Mouse (Mus musculus): ENCODE measurements around the gene Tbx1. TPM values are rescaled to one million over a fixed set of nuclear protein-coding genes. Genes with fewer than 3 reads are reported as not detected.

Gene Tbx1
- polyA plus RNA-seq, 1 experiment from 2014 or later = 0.47 TPM

GRCm38 (mm10) chr16:18580389-18580788, 10.1 kb downstream of the Tbx1 start:
- no peak overlapping the region for H3K27ac ChIP-seq (ENCODE audit: low read length)
- no peaks in the 10 kb centered on the region for H3K36me3 ChIP-seq (ENCODE audit: control insufficient read depth, insufficient read depth)
- peaks cover 65% of the 10 kb centered on the region for H3K27me3 ChIP-seq (ENCODE audit: control insufficient read depth, insufficient read depth, low read length)
- no peak overlapping the region for H3K4me2 ChIP-seq (ENCODE audit: low read depth, low read length)
- no peaks in the 10 kb centered on the region for H3K9me3 ChIP-seq (replicated peaks; ENCODE audit: control insufficient read depth, low read length)
- peaks cover 13% of the 10 kb centered on the region for H3K4me1 ChIP-seq (ENCODE audit: control insufficient read depth, insufficient read depth, low read length)
- 22% methylated on average over 2 of the region's 2 CpGs for WGBS
- ATAC-seq (replicated peaks; ENCODE audit: extremely low read depth, insufficient read depth, low FRiP score) = no peak
- no peak overlapping the region for H3K9ac ChIP-seq (ENCODE audit: low read length)
- no peak overlapping the region for H3K4me3 ChIP-seq (ENCODE audit: low read length)

- H3K4me1 ChIP-seq (ENCODE audit: control insufficient read depth, insufficient read depth, low read length) = peaks cover 13% of the 10 kb centered on the region
- no peak overlapping the region for H3K27ac ChIP-seq (ENCODE audit: low read length)
- no peaks in the 10 kb centered on the region for H3K36me3 ChIP-seq (ENCODE audit: control insufficient read depth, insufficient read depth)
- no peaks in the 10 kb centered on the region for H3K9me3 ChIP-seq (replicated peaks; ENCODE audit: control insufficient read depth, low read length)
- WGBS = 37% methylated on average over 5 of the region's 5 CpGs
- no peak overlapping the region for H3K4me2 ChIP-seq (ENCODE audit: low read depth, low read length)
- no peak overlapping the region for H3K4me3 ChIP-seq (ENCODE audit: low read length)
- peaks cover 38% of the 10 kb centered on the region for H3K27me3 ChIP-seq (ENCODE audit: control insufficient read depth, insufficient read depth, low read length)
- no peak for ATAC-seq (replicated peaks; ENCODE audit: extremely low read depth, insufficient read depth, low FRiP score)
- no peak overlapping the region for H3K9ac ChIP-seq (ENCODE audit: low read length)
These were observed 12.8 kb downstream of the Tbx1 start for GRCm38 (mm10) chr16:18577599-18578160.

GRCm38 (mm10) chr16:18577071-18577470, 13.4 kb downstream of the Tbx1 start:
- H3K27ac ChIP-seq (ENCODE audit: low read length) = no peak overlapping the region
- ATAC-seq (replicated peaks; ENCODE audit: extremely low read depth, insufficient read depth, low FRiP score) = no peak
- H3K27me3 ChIP-seq (ENCODE audit: control insufficient read depth, insufficient read depth, low read length) = peaks cover 32% of the 10 kb centered on the region
- H3K4me1 ChIP-seq (ENCODE audit: control insufficient read depth, insufficient read depth, low read length) = peaks cover 10% of the 10 kb centered on the region
- 36% methylated on average over 3 of the region's 3 CpGs for WGBS
- H3K36me3 ChIP-seq (ENCODE audit: control insufficient read depth, insufficient read depth) = no peaks in the 10 kb centered on the region
- no peak overlapping the region for H3K4me2 ChIP-seq (ENCODE audit: low read depth, low read length)
- no peak overlapping the region for H3K9ac ChIP-seq (ENCODE audit: low read length)
- no peaks in the 10 kb centered on the region for H3K9me3 ChIP-seq (replicated peaks; ENCODE audit: control insufficient read depth, low read length)
- no peak overlapping the region for H3K4me3 ChIP-seq (ENCODE audit: low read length)

GRCm38 (mm10) chr16:18574196-18574595, 16.3 kb downstream of the Tbx1 start:
- H3K9ac ChIP-seq (ENCODE audit: low read length) = no peak overlapping the region
- WGBS = 69% methylated on average over 8 of the region's 8 CpGs
- no peaks in the 10 kb centered on the region for H3K36me3 ChIP-seq (ENCODE audit: control insufficient read depth, insufficient read depth)
- H3K4me1 ChIP-seq (ENCODE audit: control insufficient read depth, insufficient read depth, low read length) = no peaks in the 10 kb centered on the region
- ATAC-seq (replicated peaks; ENCODE audit: extremely low read depth, insufficient read depth, low FRiP score) = no peak
- no peak overlapping the region for H3K4me2 ChIP-seq (ENCODE audit: low read depth, low read length)
- H3K27me3 ChIP-seq (ENCODE audit: control insufficient read depth, insufficient read depth, low read length) = peaks cover 7% of the 10 kb centered on the region; the same call in 1 of the 2 replicates
- H3K27ac ChIP-seq (ENCODE audit: low read length) = no peak overlapping the region
- 0 out of 2 replicates have a peak, but pooled peaks cover 4% of the 10 kb centered on the region for H3K9me3 ChIP-seq (replicated peaks; ENCODE audit: control insufficient read depth, low read length)
- no peak overlapping the region for H3K4me3 ChIP-seq (ENCODE audit: low read length)

GRCm38 (mm10) chr16:18568599-18568998, 21.9 kb downstream of the Tbx1 start:
- Histone ChIP-seq H3K4me3 (ENCODE audit: low read length) (no peak overlapping the region), H3K36me3 (ENCODE audit: control insufficient read depth, insufficient read depth) (no peaks in the 10 kb centered on the region), H3K27me3 (ENCODE audit: control insufficient read depth, insufficient read depth, low read length) (no peaks in the 10 kb centered on the region), H3K9me3 (replicated peaks; ENCODE audit: control insufficient read depth, low read length) (0 out of 2 replicates have a peak, but pooled peaks cover 4% of the 10 kb centered on the region), H3K4me1 (ENCODE audit: control insufficient read depth, insufficient read depth, low read length) (peaks cover 7% of the 10 kb centered on the region), H3K27ac (ENCODE audit: low read length) (no peak overlapping the region), H3K9ac (ENCODE audit: low read length) (no peak overlapping the region), H3K4me2 (ENCODE audit: low read depth, low read length) (no peak overlapping the region)
- WGBS = 80% methylated on average over 7 of the region's 7 CpGs
- ATAC-seq (replicated peaks; ENCODE audit: extremely low read depth, insufficient read depth, low FRiP score) = no peak

- H3K4me3 ChIP-seq (ENCODE audit: low read length) = no peak overlapping the region
- no peak overlapping the region for H3K27ac ChIP-seq (ENCODE audit: low read length)
- H3K27me3 ChIP-seq (ENCODE audit: control insufficient read depth, insufficient read depth, low read length) = no peaks in the 10 kb centered on the region
- H3K4me1 ChIP-seq (ENCODE audit: control insufficient read depth, insufficient read depth, low read length) = peaks cover 7% of the 10 kb centered on the region
- H3K4me2 ChIP-seq (ENCODE audit: low read depth, low read length) = no peak overlapping the region
- no peaks in the 10 kb centered on the region for H3K9me3 ChIP-seq (replicated peaks; ENCODE audit: control insufficient read depth, low read length)
- 42% methylated on average over 2 of the region's 2 CpGs for WGBS
- H3K36me3 ChIP-seq (ENCODE audit: control insufficient read depth, insufficient read depth) = no peaks in the 10 kb centered on the region
- no peak overlapping the region for H3K9ac ChIP-seq (ENCODE audit: low read length)
- ATAC-seq (replicated peaks; ENCODE audit: extremely low read depth, insufficient read depth, low FRiP score) = peak; percentile 65; the same call in 1 of the 2 replicates
These were observed 26.0 kb downstream of the Tbx1 start for GRCm38 (mm10) chr16:18564472-18564871.

- no peak overlapping the region for H3K27ac ChIP-seq (ENCODE audit: low read length)
- no peak for ATAC-seq (replicated peaks; ENCODE audit: extremely low read depth, insufficient read depth, low FRiP score)
- peaks cover 7% of the 10 kb centered on the region for H3K4me1 ChIP-seq (ENCODE audit: control insufficient read depth, insufficient read depth, low read length)
- H3K9ac ChIP-seq (ENCODE audit: low read length) = no peak overlapping the region
- no peaks in the 10 kb centered on the region for H3K9me3 ChIP-seq (replicated peaks; ENCODE audit: control insufficient read depth, low read length)
- no peaks in the 10 kb centered on the region for H3K36me3 ChIP-seq (ENCODE audit: control insufficient read depth, insufficient read depth)
- H3K27me3 ChIP-seq (ENCODE audit: control insufficient read depth, insufficient read depth, low read length) = no peaks in the 10 kb centered on the region; the same call in 1 of the 2 replicates
- H3K4me3 ChIP-seq (ENCODE audit: low read length) = no peak overlapping the region
- no peak overlapping the region for H3K4me2 ChIP-seq (ENCODE audit: low read depth, low read length)
- WGBS = 69% methylated on average over 3 of the region's 3 CpGs
These were observed 34.0 kb downstream of the Tbx1 start for GRCm38 (mm10) chr16:18556461-18556860.

- ATAC-seq (replicated peaks; ENCODE audit: extremely low read depth, insufficient read depth, low FRiP score) = peak; percentile 65
- no peak overlapping the region for H3K4me2 ChIP-seq (ENCODE audit: low read depth, low read length)
- no peaks in the 10 kb centered on the region for H3K36me3 ChIP-seq (ENCODE audit: control insufficient read depth, insufficient read depth)
- H3K9me3 ChIP-seq (replicated peaks; ENCODE audit: control insufficient read depth, low read length) = no peaks in the 10 kb centered on the region
- no peak overlapping the region for H3K27ac ChIP-seq (ENCODE audit: low read length)
- H3K4me1 ChIP-seq (ENCODE audit: control insufficient read depth, insufficient read depth, low read length) = peaks cover 7% of the 10 kb centered on the region
- 0 out of 2 replicates have a peak overlapping the region, but pooled peaks have one; percentile 33 for H3K9ac ChIP-seq (ENCODE audit: low read length)
- H3K4me3 ChIP-seq (ENCODE audit: low read length) = no peak overlapping the region
- H3K27me3 ChIP-seq (ENCODE audit: control insufficient read depth, insufficient read depth, low read length) = no peaks in the 10 kb centered on the region; the same call in 1 of the 2 replicates
- 35% methylated on average over 17 of the region's 17 CpGs for WGBS
These were observed 35.1 kb downstream of the Tbx1 start for GRCm38 (mm10) chr16:18555235-18555935.

GRCm38 (mm10) chr16:18554721-18555120, 35.8 kb downstream of the Tbx1 start:
- WGBS = 65% methylated on average over 2 of the region's 2 CpGs
- no peak overlapping the region for H3K9ac ChIP-seq (ENCODE audit: low read length)
- no peak overlapping the region for H3K4me3 ChIP-seq (ENCODE audit: low read length)
- no peak for ATAC-seq (replicated peaks; ENCODE audit: extremely low read depth, insufficient read depth, low FRiP score)
- H3K27ac ChIP-seq (ENCODE audit: low read length) = no peak overlapping the region
- no peak overlapping the region for H3K4me2 ChIP-seq (ENCODE audit: low read depth, low read length)
- H3K36me3 ChIP-seq (ENCODE audit: control insufficient read depth, insufficient read depth) = no peaks in the 10 kb centered on the region
- H3K9me3 ChIP-seq (replicated peaks; ENCODE audit: control insufficient read depth, low read length) = no peaks in the 10 kb centered on the region
- peaks cover 7% of the 10 kb centered on the region for H3K4me1 ChIP-seq (ENCODE audit: control insufficient read depth, insufficient read depth, low read length)
- H3K27me3 ChIP-seq (ENCODE audit: control insufficient read depth, insufficient read depth, low read length) = no peaks in the 10 kb centered on the region; the same call in 1 of the 2 replicates
